Mouse (Mus musculus) bone marrow, adult 2 months (tissue): ENCODE measurements around the gene Hs2st1.

Experiments
- CTCF ChIP-seq: fragments of 200-500 bp; IDR thresholded peaks from 2 replicates; pipeline ENCODE4 v1.5.1; 2011; ENCODE audit warnings: low read length, control low read depth; ENCODE audit not compliant: control insufficient read depth, insufficient read depth
- POLR2A ChIP-seq: fragments of 200-500 bp; IDR thresholded peaks from 2 replicates; pipeline ENCODE4 v1.6.1; 2011; ENCODE audit warnings: low read depth, mild to moderate bottlenecking, control low read depth, low read length, borderline replicate concordance; ENCODE audit not compliant: control insufficient read depth

GRCm38 (mm10) chr3:144436076-144436475 lies 133.9 kb downstream of the Hs2st1 start:
- TF ChIP-seq CTCF (no peak), POLR2A (no peak)
